Mouse (Mus musculus) urinary bladder, postnatal 10 days (tissue): ENCODE measurements around the gene AC124502.3.
"Not testable (repeated sequence)": the region's sequence is repeated elsewhere in the genome, so short reads cannot be mapped to it uniquely, and the experiment has no call there.

Experiments used
- DNase-seq: peaks from one replicate; pipeline ENCODE4 v3.0.0; 2022; ENCODE audit warnings: low spot score

Gene AC124502.3

GRCm38 (mm10) chr19:5083961-5084833 is 45.5 kb downstream of the AC124502.3 start:
- no peak for DNase-seq

- DNase-seq: no peak
Observed at GRCm38 (mm10) chr19:5084834-5085144, 46.1 kb downstream of the AC124502.3 start.

GRCm38 (mm10) chr19:5085145-5085863 is 46.6 kb downstream of the AC124502.3 start, which contains the start of gene Tmem151a:
Gene Tmem151a, minus strand, starts transcription at chr19:5085531.
- no peak for DNase-seq

- DNase-seq: not testable (repeated sequence)
Observed at GRCm38 (mm10) chr19:5086533-5086932, 47.8 kb downstream of the AC124502.3 start.

GRCm38 (mm10) chr19:5087884-5088728 is 49.4 kb downstream of the AC124502.3 start, which contains the start of gene Yif1a:
Gene Yif1a, plus strand, starts transcription at chr19:5088538.
- peak; percentile 87 for DNase-seq

GRCm38 (mm10) chr19:5089324-5089723 is 50.6 kb downstream of the AC124502.3 start:
- no peak for DNase-seq

- DNase-seq: no peak
Observed at GRCm38 (mm10) chr19:5092083-5092482, 53.4 kb downstream of the AC124502.3 start.

GRCm38 (mm10) chr19:5093481-5094242 is 55.0 kb downstream of the AC124502.3 start:
- no peak for DNase-seq

GRCm38 (mm10) chr19:5094243-5094632 is 55.5 kb downstream of the AC124502.3 start:
- peak; percentile 78 for DNase-seq

- DNase-seq: no peak
Observed at GRCm38 (mm10) chr19:5094746-5095417, 56.2 kb downstream of the AC124502.3 start.

- DNase-seq: no peak
Observed at GRCm38 (mm10) chr19:5095887-5096474, 57.3 kb downstream of the AC124502.3 start.

GRCm38 (mm10) chr19:5097521-5098362 is 59.1 kb downstream of the AC124502.3 start:
- no peak for DNase-seq

GRCm38 (mm10) chr19:5098363-5099143 is 59.9 kb downstream of the AC124502.3 start, which contains the start of gene Cnih2:
Gene Cnih2, minus strand, starts transcription at chr19:5098521.
- no peak for DNase-seq
